Mouse (Mus musculus): ENCODE data around the gene Rab11fip5. TPM values are rescaled to one million over a fixed set of nuclear protein-coding genes. Genes with fewer than 3 reads are reported as not detected.

The Rab11fip5 gene
- polyA plus RNA-seq, 1 experiment from 2014 or later: 22.1 TPM

DNA sequence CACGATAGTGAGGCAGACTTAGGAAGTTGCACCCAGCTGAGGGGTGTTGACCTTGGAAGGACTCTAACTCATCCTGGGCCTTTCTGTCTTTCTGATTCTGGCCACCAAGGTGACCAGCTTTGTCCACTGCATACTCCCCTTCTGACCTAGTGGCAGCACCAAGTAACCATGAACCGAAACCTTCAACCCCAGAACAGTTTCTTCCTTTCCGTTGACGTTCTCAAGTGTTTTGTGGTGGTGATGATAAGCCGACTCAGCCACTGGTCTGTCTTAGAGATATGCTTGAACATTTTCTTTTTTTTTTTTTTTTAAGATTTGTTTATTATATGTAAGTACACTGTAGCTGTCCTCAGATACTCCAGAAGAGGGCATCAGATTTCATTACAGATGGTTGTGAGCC lies 14.2 kb upstream of the Rab11fip5 start:
- Histone ChIP-seq H3K36me3 (replicated peaks) (no peaks in the 10 kb centered on the region), H3K9me3 (no peaks in the 10 kb centered on the region), H3K4me1 (no peaks in the 10 kb centered on the region), H3K4me3 (no peak overlapping the region), H3K9ac (no peak overlapping the region), H3K27me3 (replicated peaks) (no peaks in the 10 kb centered on the region; the same call in 1 of the 2 replicates), H3K27ac (no peak overlapping the region), H3K4me2 (no peak overlapping the region)
- 83% methylated on average over 5 of the region's 5 CpGs for WGBS
- no peak for ATAC-seq (replicated peaks)

DNA sequence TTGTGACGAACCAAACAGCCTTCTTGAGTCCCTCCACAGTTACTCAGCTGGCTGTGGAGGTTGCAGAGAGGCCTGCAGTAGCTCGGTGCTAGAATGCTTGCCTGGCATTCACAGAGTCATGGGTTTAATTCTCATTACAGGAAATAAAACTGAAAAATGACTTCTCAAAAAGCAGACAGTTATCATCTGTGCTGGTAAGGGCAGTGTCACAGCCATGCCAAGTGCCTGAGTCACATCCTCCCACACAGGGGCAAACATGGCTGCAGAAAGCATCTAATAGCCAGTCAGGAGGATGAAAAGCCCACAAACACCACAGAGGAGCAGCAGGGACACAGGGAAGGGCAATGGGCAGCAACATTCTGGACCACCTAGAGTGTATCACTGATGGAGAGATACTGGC lies 8.4 kb upstream of the Rab11fip5 start:
- H3K27ac ChIP-seq: no peak overlapping the region
- no peaks in the 10 kb centered on the region for H3K36me3 ChIP-seq (replicated peaks)
- WGBS: 88% methylated on average over 2 of the region's 2 CpGs
- no peaks in the 10 kb centered on the region for H3K9me3 ChIP-seq
- no peak overlapping the region for H3K9ac ChIP-seq
- H3K4me2 ChIP-seq: no peak overlapping the region
- no peak for ATAC-seq (replicated peaks)
- no peak overlapping the region for H3K4me3 ChIP-seq
- H3K4me1 ChIP-seq: peaks cover 3% of the 10 kb centered on the region; the same call in 1 of the 2 replicates
- no peaks in the 10 kb centered on the region; the same call in 1 of the 2 replicates for H3K27me3 ChIP-seq (replicated peaks)

DNA sequence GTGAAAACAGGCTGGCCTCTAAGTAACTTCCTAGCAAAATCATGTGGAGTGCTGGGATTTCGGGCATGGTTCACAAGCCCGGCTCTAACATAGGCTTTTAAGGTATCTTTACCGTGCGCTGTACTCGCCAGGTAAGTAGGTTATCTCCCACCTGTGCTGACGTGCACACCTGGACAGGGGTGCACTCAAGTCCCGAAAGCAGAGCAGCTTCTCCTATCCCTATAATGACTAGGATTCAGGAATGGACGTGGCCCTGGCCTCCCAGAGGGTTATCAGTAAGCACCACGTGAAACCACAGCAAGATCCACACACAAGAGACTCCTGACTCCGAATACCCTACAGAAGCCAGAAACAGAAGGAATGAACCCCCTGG lies 7.2 kb upstream of the Rab11fip5 start:
- H3K4me2 ChIP-seq: no peak overlapping the region

DNA sequence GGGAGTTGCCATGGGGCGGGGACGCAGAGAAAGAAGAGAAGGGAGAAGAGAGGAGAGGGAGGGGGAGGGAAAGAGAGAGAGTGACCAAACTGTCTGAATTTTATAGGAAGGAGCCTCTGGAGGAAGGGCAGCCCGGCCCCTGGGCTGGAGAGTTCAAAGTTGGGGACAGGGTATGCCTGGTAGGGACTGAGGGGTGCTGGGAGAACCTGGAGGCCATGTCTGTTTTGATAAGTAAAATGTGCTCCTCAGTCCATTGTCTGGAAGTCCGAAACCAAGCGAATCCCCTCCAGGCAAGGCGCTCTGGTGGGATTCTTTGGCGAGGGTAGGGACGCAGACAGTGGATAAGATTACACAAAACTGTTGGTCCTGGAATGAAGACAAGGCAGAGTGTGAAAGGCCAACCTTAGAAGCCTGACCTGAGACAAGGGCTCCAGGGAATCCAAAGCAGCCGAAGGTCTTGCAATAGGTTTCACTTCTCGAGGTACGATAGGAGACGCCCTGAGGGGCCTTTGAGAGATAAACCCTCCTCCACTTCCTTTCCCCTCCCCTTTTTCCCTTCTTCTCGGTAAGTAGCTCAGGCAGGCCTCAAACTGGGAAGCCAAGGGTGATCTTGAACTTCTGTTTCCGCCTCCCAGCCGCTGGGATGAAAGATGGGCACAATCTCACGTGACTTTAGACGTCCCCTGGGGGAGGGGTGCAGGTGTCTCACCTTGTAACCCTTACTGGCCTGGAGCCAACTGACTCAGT lies 6.6 kb upstream of the Rab11fip5 start:
- Histone ChIP-seq H3K27me3 (replicated peaks) (no peaks in the 10 kb centered on the region), H3K27ac (no peak overlapping the region), H3K36me3 (replicated peaks) (no peaks in the 10 kb centered on the region), H3K9ac (no peak overlapping the region), H3K9me3 (no peaks in the 10 kb centered on the region), H3K4me1 (peaks cover 3% of the 10 kb centered on the region; the same call in 1 of the 2 replicates), H3K4me3 (no peak overlapping the region), H3K4me2 (peak overlapping the region; percentile 21; the same call in 1 of the 2 replicates)
- ATAC-seq (replicated peaks): peak; percentile 50; the same call in 1 of the 2 replicates
- WGBS: 19% methylated on average over 17 of the region's 17 CpGs

More for the DNA sequence above, 7.2 kb upstream of the Rab11fip5 start:
- Histone ChIP-seq H3K4me1 (peaks cover 3% of the 10 kb centered on the region; the same call in 1 of the 2 replicates), H3K4me3 (no peak overlapping the region), H3K27me3 (replicated peaks) (no peaks in the 10 kb centered on the region; the same call in 1 of the 2 replicates), H3K9ac (no peak overlapping the region), H3K9me3 (no peaks in the 10 kb centered on the region), H3K36me3 (replicated peaks) (no peaks in the 10 kb centered on the region), H3K27ac (no peak overlapping the region)
- no peak for ATAC-seq (replicated peaks)
- 85% methylated on average over 10 of the region's 10 CpGs for WGBS

DNA sequence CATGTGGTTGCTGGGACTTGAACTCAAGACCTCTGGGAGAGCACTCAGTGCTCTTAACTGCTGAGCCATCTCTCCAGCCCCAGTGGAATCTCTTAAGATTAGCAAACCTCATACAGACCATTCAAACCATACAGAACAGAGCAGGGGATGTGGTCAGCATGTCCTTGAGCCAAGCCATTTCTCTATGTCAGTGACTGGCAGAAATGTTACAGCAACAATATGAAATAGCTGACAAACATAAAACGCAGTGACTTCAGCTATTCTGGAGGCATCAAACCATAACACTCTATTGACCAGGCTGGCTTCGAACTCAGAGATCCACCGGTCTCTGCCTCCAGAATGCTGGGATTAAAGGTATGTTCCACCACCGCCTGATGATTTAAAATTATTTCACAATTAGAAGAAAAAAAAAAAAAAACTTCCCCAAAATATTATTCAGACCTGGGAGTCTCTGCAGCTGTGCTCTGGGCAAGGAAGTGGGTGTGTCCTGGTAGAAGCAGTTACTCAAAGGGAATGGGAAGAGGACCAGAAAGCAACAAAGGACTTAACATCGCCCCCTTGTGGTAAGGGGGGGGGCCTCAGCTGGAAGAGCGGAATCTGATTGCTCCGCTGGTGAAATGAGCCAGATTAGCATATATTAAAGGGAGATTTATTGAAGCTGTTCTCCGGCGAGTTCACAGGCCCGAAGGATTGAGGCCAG lies 5.9 kb upstream of the Rab11fip5 start:
- Histone ChIP-seq H3K4me3 (no peak overlapping the region), H3K27me3 (replicated peaks) (no peaks in the 10 kb centered on the region; the same call in 1 of the 2 replicates), H3K4me2 (peak overlapping the region; percentile 21; the same call in 1 of the 2 replicates), H3K9me3 (no peaks in the 10 kb centered on the region), H3K9ac (no peak overlapping the region), H3K27ac (no peak overlapping the region), H3K36me3 (replicated peaks) (no peaks in the 10 kb centered on the region), H3K4me1 (peaks cover 3% of the 10 kb centered on the region; the same call in 1 of the 2 replicates)
- 25% methylated on average over 10 of the region's 10 CpGs for WGBS
- peak; percentile 85 for ATAC-seq (replicated peaks)

DNA sequence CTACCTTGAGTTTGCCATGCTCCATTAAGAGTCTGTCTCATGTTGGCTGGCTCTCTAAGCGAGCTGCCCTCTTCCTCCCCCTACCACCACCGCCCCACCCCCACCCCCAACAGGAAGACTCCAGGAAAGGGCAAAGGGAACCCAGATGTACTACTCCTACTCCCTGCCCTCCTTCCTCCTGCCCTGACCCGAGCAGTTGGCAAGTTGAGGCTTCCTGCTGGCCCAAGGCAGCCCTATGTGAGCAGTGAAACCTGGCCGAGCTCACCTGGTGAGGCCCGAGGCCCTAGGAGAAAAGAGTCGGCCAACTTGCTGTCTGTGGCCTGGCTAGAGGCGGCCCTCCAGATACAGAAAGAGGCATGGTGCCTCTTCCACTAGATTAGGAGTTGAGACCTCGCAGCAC lies 4.2 kb upstream of the Rab11fip5 start:
- no peak overlapping the region for H3K27ac ChIP-seq
- H3K4me2 ChIP-seq: no peak overlapping the region
- ATAC-seq (replicated peaks): no peak
- H3K9me3 ChIP-seq: no peaks in the 10 kb centered on the region
- H3K27me3 ChIP-seq (replicated peaks): no peaks in the 10 kb centered on the region; the same call in 1 of the 2 replicates
- WGBS: 66% methylated on average over 8 of the region's 8 CpGs
- H3K36me3 ChIP-seq (replicated peaks): no peaks in the 10 kb centered on the region
- H3K4me3 ChIP-seq: no peak overlapping the region
- peaks cover 7% of the 10 kb centered on the region for H3K4me1 ChIP-seq
- H3K9ac ChIP-seq: no peak overlapping the region

DNA sequence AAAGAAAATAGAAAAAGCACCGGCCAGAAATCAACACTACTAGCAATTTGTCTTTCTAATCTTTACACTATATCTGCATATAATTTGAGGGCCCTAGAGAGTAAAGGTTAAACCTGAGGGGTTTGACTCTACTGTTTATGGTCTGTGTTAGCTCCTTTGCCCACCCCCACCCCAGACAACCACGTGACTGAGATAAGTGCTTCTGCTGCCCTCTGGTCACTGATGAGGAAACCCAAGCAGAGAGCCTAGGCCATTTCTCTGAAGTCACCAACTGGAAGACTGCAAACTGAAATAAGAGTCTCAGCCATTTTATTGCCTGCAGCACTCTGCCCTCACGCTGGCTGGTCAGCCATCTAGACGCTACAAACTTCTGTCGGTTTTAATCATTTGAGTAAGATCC lies 3.4 kb upstream of the Rab11fip5 start:
- no peaks in the 10 kb centered on the region for H3K36me3 ChIP-seq (replicated peaks)
- H3K27me3 ChIP-seq (replicated peaks): no peaks in the 10 kb centered on the region; the same call in 1 of the 2 replicates
- no peak overlapping the region for H3K27ac ChIP-seq

DNA sequence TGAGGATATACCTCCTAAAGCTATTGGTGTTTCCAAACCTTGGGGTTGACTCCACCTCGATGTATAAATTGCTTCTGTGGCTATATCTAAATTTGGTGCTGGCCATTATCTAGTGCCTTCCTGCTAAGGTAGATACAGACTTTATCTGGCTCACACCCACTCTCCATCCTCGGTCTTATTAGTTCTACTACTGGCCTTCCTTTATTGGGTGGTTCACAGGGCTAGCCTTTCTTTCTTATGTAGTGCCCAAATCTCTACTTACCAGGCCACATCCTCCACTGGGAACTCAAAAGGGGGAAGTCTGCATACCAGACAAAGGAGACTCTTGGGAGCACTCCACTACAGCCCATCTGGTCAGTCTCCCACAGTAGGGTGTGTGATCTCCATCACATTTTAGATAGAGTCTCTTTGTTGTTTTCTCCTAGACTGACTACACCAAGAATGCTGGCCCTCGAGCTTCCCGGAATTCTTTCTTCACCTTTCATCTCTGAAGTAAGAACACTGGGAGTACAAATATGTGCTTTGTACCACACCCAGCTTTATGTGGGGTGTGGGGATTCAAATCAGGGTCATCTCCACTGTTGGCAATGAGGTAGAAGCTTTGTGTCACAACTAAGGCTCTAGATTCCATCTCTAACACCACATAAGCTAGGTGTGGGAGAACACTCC lies 2.8 kb upstream of the Rab11fip5 start:
- Histone ChIP-seq H3K9me3 (no peaks in the 10 kb centered on the region), H3K9ac (no peak overlapping the region), H3K4me3 (no peak overlapping the region), H3K27me3 (replicated peaks) (no peaks in the 10 kb centered on the region; the same call in 1 of the 2 replicates), H3K4me2 (no peak overlapping the region), H3K36me3 (replicated peaks) (no peaks in the 10 kb centered on the region), H3K4me1 (peaks cover 22% of the 10 kb centered on the region), H3K27ac (no peak overlapping the region)
- 77% methylated on average over 4 of the region's 4 CpGs for WGBS
- ATAC-seq (replicated peaks): no peak

More for the DNA sequence above, 3.4 kb upstream of the Rab11fip5 start:
- no peak for ATAC-seq (replicated peaks)
- no peak overlapping the region for H3K4me3 ChIP-seq
- H3K4me1 ChIP-seq: peaks cover 15% of the 10 kb centered on the region
- H3K9ac ChIP-seq: no peak overlapping the region
- H3K4me2 ChIP-seq: no peak overlapping the region
- WGBS: 55% methylated on average over 5 of the region's 5 CpGs
- H3K9me3 ChIP-seq: no peaks in the 10 kb centered on the region

DNA sequence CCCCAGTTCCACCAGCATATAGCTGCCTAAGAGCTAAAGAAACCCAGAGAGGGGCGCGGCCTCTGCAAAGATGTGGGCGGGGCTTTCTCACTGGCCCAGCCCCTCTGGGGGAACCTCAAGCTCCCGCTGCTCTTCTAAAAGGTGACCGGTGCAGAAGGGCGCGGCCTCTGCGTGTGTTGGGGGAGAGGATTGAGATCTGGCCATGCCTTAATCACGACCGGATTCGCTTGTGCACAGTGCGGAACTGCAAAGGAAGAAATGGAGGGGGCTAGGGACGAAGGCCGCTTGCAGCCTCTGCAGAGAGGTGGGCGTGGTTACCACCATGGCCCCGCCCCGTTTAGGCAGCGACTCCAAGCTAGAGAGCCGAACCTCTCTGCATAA lies 290 bp upstream of the Rab11fip5 start:
- Histone ChIP-seq H3K4me2 (peak overlapping the region; percentile 85), H3K4me1 (peaks cover 28% of the 10 kb centered on the region), H3K9me3 (no peaks in the 10 kb centered on the region), H3K36me3 (replicated peaks) (no peaks in the 10 kb centered on the region), H3K9ac (peak overlapping the region; percentile 86), H3K27me3 (replicated peaks) (no peaks in the 10 kb centered on the region; the same call in 1 of the 2 replicates), H3K27ac (peak overlapping the region; percentile 83), H3K4me3 (peak overlapping the region; percentile 88)
- peak; percentile 95 for ATAC-seq (replicated peaks)
- WGBS: under 1% methylated on average over 19 of the region's 19 CpGs

DNA sequence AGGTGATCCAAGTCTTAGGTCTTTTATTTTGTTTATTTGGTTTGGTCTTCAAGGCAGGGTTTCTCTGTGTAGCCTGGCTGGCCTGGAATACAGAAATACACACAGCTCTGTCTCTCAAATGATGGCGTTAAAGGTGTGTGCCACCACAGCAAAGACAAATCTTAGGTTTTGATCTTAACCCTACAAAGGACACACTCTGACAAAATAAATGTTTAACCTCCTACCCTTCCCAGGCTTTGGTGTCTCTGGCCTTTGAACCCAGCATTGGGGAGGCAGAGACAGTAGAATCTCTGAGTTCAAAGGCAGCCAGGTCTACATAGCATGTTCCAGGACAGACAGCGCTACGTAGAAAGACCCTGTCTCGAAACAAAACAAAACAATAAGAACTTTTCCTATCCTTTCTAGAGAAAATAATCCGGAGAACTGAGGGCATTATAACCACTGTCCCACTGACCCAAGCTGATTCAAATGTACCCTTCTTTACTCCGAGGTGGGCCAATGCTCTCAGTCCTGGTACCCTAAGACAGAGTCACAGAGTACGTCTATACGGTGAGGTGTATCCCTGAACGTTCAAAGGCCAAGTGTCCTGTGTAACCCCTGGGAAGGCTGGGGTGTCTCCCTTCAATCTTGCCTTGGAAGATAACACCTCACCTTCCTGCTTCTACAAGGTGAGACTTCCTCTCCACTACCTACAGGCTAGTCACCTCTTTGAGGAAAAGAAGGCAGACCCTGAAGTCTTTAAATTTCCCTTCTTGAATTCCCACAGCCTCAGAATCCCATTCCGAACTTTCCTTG lies 1.2 kb downstream of the Rab11fip5 start:
- Histone ChIP-seq H3K27ac (no peak overlapping the region; the same call in 1 of the 2 replicates), H3K4me3 (peak overlapping the region; percentile 88), H3K9ac (peak overlapping the region; percentile 86), H3K9me3 (no peaks in the 10 kb centered on the region), H3K4me1 (peaks cover 28% of the 10 kb centered on the region), H3K36me3 (replicated peaks) (no peaks in the 10 kb centered on the region), H3K27me3 (replicated peaks) (no peaks in the 10 kb centered on the region; the same call in 1 of the 2 replicates), H3K4me2 (peak overlapping the region; percentile 85)
- ATAC-seq (replicated peaks): no peak
- WGBS: 87% methylated on average over 10 of the region's 10 CpGs

DNA sequence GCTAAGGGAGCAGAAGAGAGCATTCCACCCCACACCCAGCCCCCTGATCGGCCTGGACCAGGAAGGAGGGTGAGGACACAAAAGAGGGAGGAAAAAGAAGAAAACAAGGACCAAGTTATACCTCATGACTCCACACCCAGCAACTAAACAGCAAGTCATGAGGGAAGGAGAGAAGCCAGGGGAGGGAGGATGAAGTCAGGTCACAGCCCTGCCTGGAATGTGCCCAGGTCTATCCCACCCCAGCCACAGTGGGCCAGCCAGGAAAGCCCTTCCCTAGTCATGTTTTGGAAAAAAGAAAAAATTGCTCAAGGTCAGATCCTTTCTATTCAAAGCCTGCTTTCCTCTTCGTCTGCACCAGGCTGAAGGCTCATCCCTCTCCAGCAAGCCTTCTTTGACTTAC lies 1.9 kb downstream of the Rab11fip5 start:
- Histone ChIP-seq H3K4me3 (peak overlapping the region; percentile 88), H3K9me3 (no peaks in the 10 kb centered on the region), H3K4me1 (peaks cover 28% of the 10 kb centered on the region), H3K9ac (no peak overlapping the region), H3K27me3 (replicated peaks) (no peaks in the 10 kb centered on the region; the same call in 1 of the 2 replicates), H3K36me3 (replicated peaks) (no peaks in the 10 kb centered on the region), H3K4me2 (peak overlapping the region; percentile 85), H3K27ac (no peak overlapping the region)
- WGBS: 89% methylated on average over 2 of the region's 2 CpGs
- no peak for ATAC-seq (replicated peaks)

Measured in midbrain, embryonic 15.5 days (tissue).